Mouse (Mus musculus): ENCODE results near the gene Krtap8-1. TPM values are rescaled to one million over a fixed set of nuclear protein-coding genes. Genes with fewer than 3 reads are reported as not detected.

Gene Krtap8-1
- not detected for polyA plus RNA-seq (2014; fragmentation: Illumina TruSeq; extraction: RNeasy Lipid Tissue Mini Kit (QIAGEN cat#74804); ENCODE audit: low read depth, low replicate concordance)

DNA sequence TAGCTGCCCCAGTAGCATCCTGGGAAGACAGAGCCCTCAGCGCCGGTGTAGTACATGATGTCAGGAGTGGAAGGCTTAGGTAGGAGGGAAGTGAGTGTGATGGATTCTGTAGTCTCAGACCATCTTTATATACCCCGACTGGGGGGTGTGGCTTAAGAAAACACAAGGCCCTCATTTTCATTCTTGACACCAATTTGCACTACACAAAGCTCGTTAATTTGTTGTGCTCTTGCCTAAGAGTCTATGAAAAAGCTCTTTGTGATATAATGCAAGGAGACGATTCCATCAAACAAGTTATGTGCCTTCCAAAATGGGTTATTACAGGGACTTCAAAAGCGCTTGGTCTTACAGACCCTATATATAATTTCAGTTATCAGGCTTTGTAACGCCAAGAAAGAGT is at the start of gene Krtap8-1:
Gene Krtap8-1, minus strand, starts transcription at position 101 of the 400 bp plus-strand sequence.

GRCm38 (mm10) chr16:89508223-89508622 is 20.5 kb upstream of the Krtap8-1 start, which contains the start of gene Krtap7-1:
Krtap7-1 (minus strand) TSS chr16:89508323.

Other genes with a start within 250 kb of the Krtap8-1 start
- gene Krtap21-1, start 84.1 kb downstream of the Krtap8-1 start, polyA plus RNA-seq (2014; fragmentation: Illumina TruSeq; extraction: RNeasy Lipid Tissue Mini Kit (QIAGEN cat#74804); ENCODE audit: low read depth, low replicate concordance) = not detected
- gene Krtap6-2, start 67.8 kb downstream of the Krtap8-1 start, polyA plus RNA-seq (2014; fragmentation: Illumina TruSeq; extraction: RNeasy Lipid Tissue Mini Kit (QIAGEN cat#74804); ENCODE audit: low read depth, low replicate concordance) = not detected
- gene Krtap7-1, start 20.4 kb upstream of the Krtap8-1 start, polyA plus RNA-seq (2014; fragmentation: Illumina TruSeq; extraction: RNeasy Lipid Tissue Mini Kit (QIAGEN cat#74804); ENCODE audit: low read depth, low replicate concordance) = not detected
- not detected for gene Krtap11-1, start 83.2 kb upstream of the Krtap8-1 start, polyA plus RNA-seq (2014; fragmentation: Illumina TruSeq; extraction: RNeasy Lipid Tissue Mini Kit (QIAGEN cat#74804); ENCODE audit: low read depth, low replicate concordance)